Mouse (Mus musculus): Measurements from ENCODE around the gene Snx1.

The Snx1 gene

GRCm38 (mm10) chr9:66126456-66127192 lies at the start of gene Snx1, which contains the start of gene Ciao2a:
Snx1 (minus strand) TSS chr9:66126587.
Ciao2a (plus strand) TSS chr9:66126611.
- DNase-seq (ENCODE audit: low read depth, low spot score): peak; percentile 87

DNA sequence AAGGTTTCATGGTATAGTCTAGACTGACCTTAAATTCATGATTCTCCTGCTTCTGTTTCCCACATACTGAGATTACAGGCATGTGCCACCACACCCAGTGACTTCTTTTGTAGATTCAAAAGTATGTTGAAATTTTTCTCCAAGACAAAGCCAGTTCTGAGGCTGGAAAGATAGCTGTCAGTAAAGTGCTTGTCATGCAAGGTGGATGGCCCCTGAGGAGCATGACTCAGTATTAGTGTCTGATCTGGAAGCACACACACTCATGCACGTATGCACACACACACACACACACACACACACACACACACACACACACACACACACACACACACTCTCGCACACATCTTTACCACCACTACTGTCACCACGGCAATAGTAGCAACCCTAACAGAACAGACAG lies 48.6 kb upstream of the Snx1 start:
- DNase-seq (ENCODE audit: low read depth, low spot score): no peak

DNA sequence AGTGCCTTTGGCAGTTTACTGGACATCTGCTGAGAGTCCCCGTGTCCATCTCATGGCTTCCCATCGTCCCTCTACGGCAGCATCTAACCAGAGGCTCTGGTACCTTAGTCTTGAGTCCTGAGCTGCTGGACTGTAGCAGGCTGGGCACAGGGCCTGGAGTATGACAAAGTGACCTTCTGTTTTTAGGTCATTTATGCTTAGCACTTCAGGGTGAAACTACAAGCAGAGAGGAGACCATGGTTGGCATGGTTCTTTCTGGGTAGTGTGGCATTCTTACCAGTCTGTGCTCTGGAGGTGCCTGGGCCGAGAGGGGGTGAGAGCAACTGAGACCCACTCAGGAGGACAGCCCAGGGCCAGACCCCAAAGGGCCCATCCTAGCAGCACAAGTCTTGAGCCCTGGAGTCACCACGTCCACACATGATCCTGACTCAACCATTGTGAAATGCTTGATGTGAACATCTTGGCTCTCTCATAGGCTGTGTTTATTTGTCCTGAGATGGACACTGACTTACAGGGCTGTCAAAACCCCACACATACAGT lies 47.0 kb upstream of the Snx1 start:
- no peak for DNase-seq (ENCODE audit: low read depth, low spot score)

DNA sequence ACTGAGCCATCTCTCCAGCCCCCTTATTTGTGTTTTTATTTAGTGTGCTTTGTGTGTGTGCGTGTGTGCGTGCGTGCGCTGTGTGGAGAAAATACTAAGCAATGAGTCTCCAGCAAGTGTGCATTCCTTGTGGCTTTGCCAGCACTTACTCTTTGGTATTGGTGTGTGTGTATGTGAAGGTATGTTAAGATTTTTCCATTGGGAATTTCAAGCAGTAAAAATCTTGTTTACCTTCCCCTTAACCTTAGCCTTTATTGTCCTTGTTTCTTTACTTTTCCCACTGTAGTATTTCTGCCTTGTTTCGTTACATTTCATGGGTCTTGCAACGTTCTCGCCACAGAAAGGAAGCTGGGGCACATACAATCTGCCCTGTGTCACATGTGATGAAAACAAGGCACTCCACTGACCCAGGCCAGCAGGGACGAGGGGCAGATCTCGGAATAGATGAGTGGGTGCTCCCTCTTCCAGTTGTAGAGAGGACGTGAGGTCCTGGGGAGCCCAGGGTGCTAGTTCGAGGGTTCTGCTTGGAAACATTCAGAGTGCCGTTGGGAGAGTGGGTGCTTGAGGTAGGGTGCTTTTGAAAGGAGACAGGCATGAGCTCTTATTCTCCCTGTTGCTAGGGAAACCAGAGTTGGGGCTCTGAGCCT lies 45.0 kb upstream of the Snx1 start:
- DNase-seq (ENCODE audit: low read depth, low spot score): no peak

DNA sequence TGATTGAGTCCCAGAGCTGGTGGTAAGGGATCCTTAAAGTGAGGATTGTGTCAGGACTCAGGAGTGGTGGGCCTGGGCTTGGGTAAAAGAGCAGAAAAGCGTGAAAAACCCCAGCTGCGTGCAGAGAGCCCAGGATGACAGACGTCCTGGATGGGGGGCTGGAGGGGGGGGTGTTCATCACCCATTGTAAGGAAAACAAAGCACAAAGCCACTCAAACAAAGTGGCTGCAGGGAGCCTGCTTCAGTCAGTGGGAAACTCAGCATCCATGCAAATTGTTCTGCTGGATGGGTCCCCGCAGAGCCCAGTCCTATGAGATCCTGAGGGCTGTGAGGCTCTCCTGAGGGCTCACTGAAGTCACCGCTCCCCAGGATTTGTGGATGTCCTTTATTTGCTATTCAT lies 44.1 kb upstream of the Snx1 start:
- DNase-seq (ENCODE audit: low read depth, low spot score): peak; percentile 3

DNA sequence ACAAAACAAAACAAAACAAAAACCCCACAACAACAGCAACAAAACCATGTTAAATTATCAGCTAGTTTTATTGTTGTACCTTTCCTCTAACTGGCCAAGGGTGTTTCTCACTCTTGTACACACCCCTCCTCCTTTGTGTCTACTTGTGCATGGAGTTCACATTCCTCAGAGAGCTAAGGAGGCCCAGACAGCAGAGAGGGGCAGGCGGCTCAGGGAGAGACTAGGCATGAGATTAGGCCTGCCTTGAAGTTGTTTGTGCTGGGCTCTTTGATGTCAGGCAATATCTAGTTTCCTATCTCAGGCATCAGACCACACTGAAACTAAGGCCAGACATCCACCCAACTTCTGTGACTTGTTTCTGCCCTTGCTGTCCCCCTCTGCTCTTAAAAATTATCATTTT lies 41.8 kb upstream of the Snx1 start:
- DNase-seq (ENCODE audit: low read depth, low spot score): no peak

DNA sequence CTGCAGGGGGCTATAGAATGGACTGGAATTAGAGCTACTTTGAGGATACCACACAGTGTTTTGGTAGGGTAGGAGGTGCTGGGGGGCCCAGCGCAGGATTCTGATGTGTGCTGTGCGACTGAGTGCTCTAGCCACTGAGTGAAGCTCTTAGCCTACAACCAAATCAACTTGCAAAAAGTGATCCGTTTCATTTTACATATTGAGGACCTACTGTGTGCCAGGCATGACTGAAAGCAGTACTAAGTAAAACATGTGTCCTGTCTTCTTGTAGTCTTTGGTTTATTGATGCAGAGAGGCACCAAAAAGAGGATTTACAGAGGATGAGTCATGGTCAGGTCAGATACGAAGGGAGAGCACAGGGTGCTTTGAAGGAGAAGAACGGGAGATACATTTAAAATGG lies 40.8 kb upstream of the Snx1 start:
- no peak for DNase-seq (ENCODE audit: low read depth, low spot score)

DNA sequence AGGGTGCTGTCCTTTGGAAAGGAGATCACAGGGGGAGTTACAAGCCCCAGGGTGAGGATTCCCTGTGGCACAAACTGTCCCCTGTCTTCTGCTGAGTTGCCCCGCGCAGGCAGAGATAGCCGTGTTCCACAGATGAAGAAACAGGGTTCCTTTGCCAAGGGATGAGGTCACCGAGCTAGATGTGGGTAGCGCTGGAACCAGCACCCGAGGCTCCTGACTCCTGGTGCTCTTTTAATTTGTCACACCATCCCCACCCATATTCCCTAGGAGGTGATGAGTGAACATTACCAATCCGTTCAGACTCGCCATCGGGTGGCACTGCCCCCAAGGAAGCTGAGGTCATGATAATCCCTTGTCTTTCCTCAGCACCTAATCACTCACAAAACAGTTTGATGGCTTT lies 36.6 kb upstream of the Snx1 start:
- DNase-seq (ENCODE audit: low read depth, low spot score): no peak

- no peak for DNase-seq (ENCODE audit: low read depth, low spot score)
Observed at GRCm38 (mm10) chr9:66160155-66160554, 33.8 kb upstream of the Snx1 start.

GRCm38 (mm10) chr9:66158885-66159430 lies 32.6 kb upstream of the Snx1 start:
- DNase-seq (ENCODE audit: low read depth, low spot score): no peak

DNA sequence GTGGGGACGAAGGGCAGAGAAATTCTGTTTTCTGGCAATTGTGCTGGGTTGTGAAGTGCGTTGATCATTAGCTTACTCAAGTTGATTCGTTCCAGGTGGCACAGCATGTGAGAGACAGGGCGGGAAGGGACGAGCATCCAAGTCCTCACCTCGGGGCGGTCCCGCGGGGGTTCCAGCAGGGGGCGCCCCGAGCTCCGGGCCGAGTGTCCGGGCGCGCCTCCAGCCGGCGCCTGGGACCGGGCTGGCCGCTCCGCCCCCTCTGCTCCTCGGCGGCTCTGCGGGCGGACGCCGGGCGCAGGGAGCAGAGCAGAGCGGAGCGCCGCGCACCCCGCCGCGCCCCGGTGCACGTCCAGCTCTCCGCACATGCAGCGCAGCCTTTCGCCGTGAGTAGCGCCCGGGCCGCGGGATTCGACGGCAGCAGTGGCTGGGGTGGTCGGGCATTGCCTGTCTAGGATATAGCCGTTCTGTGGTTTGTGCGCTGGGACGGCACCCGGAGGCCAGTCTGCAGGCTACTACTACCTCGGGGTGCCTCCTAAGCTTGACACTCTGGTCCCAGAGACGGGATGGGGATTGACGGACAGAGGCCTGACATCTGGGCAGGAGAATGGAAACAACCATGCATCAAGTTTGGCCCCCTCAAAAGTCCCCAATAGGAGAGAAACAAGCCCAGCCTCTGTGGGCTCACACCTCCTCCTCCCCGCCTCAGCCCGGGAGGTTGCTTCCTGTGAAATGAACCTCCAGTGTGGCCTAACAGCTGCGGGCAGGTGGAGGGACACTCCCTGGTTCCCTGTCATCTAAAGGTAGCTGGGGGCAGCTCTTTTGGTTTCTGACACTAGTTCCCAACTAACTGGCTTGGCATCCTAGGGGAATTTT lies 31.8 kb upstream of the Snx1 start, which contains the start of gene Dapk2:
TSS of gene Dapk2 (plus strand) at position 266 of the 873 bp plus-strand sequence.
- peak; percentile 43 for DNase-seq (ENCODE audit: low read depth, low spot score)

GRCm38 (mm10) chr9:66155534-66155933 lies 29.1 kb upstream of the Snx1 start:
- no peak for DNase-seq (ENCODE audit: low read depth, low spot score)

- no peak for DNase-seq (ENCODE audit: low read depth, low spot score)
Observed at GRCm38 (mm10) chr9:66154013-66154412, 27.6 kb upstream of the Snx1 start.

GRCm38 (mm10) chr9:66153594-66153993 lies 27.2 kb upstream of the Snx1 start:
- DNase-seq (ENCODE audit: low read depth, low spot score): no peak

DNA sequence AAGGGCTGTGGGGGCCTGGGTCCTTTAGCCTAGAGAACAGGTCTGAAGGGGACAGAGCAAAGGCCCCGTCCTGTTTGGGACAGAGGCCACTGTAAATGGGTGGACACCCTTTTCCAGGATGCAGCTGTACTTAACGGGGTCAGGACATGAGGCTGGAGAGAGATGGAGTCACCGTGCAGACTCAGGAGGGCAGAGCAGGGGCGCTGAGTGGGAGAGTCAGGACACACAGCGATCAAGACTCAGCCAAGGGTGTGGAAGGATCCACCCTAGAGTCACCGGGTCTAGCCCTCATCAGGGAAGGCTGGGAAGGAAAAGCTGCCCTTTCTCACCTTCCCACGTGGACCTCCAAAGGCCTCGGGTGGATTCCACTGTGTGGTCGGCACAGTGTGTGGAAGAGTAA lies 25.6 kb upstream of the Snx1 start:
- no peak for DNase-seq (ENCODE audit: low read depth, low spot score)

- no peak for DNase-seq (ENCODE audit: low read depth, low spot score)
Observed at GRCm38 (mm10) chr9:66146141-66146540, 19.8 kb upstream of the Snx1 start.

DNA sequence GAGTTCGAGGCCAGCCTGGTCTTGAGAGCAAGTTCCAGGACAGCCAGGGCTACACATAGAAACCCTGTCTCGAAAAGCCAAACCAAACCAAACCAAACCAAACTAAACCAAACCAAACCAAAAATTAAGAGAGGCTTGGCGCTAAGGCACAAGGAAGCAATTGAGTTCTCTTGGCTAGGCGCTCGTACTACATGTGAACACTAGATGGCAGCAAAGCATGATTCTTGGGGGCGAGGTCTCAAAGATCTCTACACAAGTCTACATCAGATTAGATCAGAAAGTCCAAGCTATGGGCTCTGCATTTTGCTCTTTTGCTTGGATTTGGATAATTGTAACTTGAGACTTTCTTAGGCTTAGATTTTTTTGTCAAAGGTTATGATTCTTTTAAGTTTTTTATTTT lies 17.9 kb upstream of the Snx1 start:
- peak; percentile 67 for DNase-seq (ENCODE audit: low read depth, low spot score)

GRCm38 (mm10) chr9:66142265-66142664 lies 15.9 kb upstream of the Snx1 start:
- no peak for DNase-seq (ENCODE audit: low read depth, low spot score)

DNA sequence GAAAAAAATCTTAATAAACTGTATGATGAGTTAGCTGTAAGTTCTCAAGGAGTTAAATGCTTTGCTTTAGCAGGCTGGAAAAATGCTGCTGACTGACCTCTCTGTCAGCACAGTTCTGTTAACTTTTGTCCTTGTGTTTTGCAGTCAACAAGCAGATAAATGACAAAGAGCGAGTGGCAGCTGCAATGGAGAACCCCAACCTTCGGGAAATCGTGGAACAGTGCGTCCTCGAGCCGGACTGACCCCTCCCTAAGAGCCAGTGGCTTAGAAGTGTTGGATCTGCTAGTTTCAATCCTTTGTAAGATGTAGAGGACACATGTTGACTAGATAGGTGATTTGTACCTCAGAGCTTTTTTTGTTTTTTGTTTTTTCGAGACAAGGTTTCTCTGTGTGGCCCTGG lies 11.8 kb upstream of the Snx1 start:
- no peak for DNase-seq (ENCODE audit: low read depth, low spot score)

DNA sequence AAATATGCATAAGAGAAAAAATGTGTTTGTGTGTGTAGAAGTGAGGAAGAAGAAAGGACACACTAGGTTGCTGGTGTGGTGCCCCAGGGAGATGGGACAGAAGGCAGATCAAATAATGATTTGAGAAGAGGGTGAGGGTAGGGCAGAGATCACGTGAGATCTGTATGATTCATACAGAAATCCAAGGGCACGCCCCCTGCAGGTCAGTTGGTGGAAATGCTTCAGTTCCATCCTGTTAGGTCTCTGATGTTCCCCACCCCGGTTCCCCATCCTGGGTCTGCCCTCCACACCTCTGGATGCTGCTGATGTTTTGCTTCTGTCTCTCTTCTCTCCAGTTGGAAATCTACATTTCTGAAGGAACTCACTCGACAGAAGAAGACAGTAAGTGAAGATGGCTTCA lies 9.6 kb upstream of the Snx1 start:
- DNase-seq (ENCODE audit: low read depth, low spot score): no peak

DNA sequence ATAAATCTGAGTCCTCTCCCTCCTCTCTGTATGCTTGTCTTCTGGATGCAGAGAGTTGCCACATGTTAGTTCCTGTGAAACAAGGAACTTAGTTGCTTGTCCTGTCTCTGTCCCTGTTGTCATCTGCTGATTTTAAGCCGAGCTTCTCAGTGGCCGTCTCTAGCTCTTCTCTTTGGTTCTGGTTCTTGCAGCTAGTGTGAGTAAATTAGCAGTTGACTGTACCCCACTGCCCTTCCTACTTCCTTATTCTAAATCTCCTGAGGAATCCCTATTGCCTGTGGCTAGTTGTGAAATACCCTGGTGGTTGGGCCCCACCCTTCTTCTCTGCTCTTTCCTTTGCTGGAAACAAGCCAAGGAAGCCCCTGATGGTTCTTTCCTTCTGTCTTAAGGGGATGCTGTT lies 5.1 kb upstream of the Snx1 start:
- no peak for DNase-seq (ENCODE audit: low read depth, low spot score)

DNA sequence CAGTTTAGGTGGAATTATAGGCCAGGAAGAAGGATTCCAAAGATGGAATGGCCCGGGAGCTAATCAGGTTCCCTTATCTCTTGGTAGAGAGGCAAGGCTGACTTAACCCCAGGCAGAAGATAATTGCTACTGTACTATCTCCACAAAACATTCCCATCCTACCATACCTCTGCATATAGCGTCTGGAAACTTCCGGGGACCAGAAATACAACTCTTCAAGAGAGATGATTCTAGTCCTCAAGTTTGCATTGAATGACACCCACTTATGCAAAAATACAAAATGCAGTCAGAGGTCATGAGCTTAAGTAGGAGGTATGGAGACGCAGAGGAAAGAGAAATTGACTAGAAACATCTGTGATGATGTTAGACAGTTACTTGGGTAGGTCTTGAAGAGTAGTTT lies 1.5 kb upstream of the Snx1 start:
- no peak for DNase-seq (ENCODE audit: low read depth, low spot score)
